Mouse (Mus musculus) duodenum, adult 2 months (tissue): ENCODE results near the gene Gm10424. TPM values are rescaled to one million over a fixed set of nuclear protein-coding genes. Genes with fewer than 3 reads are reported as not detected.

Experiments
- polyA plus RNA-seq: library from polyadenylated mRNA; depleted of rRNA; stranded (reverse); fragments of >200 nt; gene quantifications from 2 replicates; pipeline ENCODE4 v1.2.3, GENCODE M21; 2012; ENCODE audit warnings: low replicate concordance; rRNA removed

Gene Gm10424
- not detected in 2 replicates for polyA plus RNA-seq

DNA sequence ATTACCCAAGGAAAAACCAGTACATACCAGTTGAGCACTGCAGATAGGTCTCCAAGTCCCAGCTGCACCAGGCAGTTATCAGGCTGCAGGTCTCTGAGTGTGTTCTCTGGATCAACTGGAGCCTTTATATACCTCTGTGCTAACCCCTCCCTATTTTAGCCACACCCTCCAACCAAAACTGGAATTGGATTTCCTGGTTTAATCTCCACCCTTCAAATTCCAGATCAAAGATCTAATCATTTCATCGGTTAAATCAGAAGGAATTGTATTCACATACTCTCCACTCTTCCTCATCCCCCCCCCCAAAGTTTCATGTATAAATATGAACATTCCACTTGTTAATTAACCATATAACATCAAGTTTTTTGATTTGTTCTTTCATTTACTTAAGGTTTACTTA, at the start of gene Gm10424:
TSS of gene Gm10424 (minus strand) at position 101 of the 400 bp plus-strand sequence.

DNA sequence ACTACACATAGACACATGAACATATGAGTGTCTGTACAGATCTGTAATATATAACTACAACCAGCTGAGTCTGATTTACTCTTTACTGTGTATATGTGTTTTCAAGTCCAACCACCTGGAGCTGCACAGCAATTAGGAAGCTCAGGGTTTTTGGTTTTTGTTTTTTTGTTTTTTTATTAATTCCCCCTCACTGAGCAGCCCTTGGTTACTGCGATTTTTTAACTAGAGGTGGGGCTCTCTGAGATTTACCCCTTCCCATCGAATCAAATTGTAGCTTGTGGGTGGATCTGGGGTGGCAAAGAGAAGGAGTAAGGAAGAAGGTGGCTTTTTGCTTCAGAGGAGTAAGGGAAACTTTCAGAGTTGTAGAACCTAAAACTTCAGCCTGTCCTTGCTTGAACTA, 33.0 kb upstream of the Gm10424 start, which contains the start of gene Gm3259:
TSS of gene Gm3259 (plus strand) at position 301 of the 400 bp plus-strand sequence.

Other genes starting within 250 kb of the Gm10424 start
- not detected in 2 replicates for gene Gm7942, start 165.8 kb downstream of the Gm10424 start, polyA plus RNA-seq
- gene Gm16513, start 90.1 kb downstream of the Gm10424 start, polyA plus RNA-seq = not detected in 2 replicates
- not detected in 2 replicates for gene Gm3259, start 33.1 kb upstream of the Gm10424 start, polyA plus RNA-seq
- gene D5Ertd577e, start 184.0 kb upstream of the Gm10424 start, polyA plus RNA-seq = not detected in 2 replicates
- gene Gm3286, start 238.0 kb upstream of the Gm10424 start, polyA plus RNA-seq = not detected in 2 replicates